Mouse (Mus musculus) embryo, embryonic 9.5 days (tissue): ENCODE data around the gene Cd55.
"Not testable (repeated sequence)": the region's sequence is repeated elsewhere in the genome, so short reads cannot be mapped to it uniquely, and the experiment has no call there.

ENCODE experiments used
- DNase-seq: peaks from one replicate; pipeline ENCODE4 v3.0.0-alpha.2; 2017; ENCODE audit errors: extremely low spot score

Cd55 gene

GRCm38 (mm10) chr1:130427175-130427853 is 35.2 kb downstream of the Cd55 start:
- DNase-seq: not testable (repeated sequence)

- no peak for DNase-seq
These were observed 39.9 kb downstream of the Cd55 start, which contains the start of gene Cd55b for GRCm38 (mm10) chr1:130422664-130423111. Gene Cd55b, minus strand, starts transcription at chr1:130423009.

GRCm38 (mm10) chr1:130422033-130422432 is 40.5 kb downstream of the Cd55 start:
- DNase-seq: not testable (repeated sequence)

- not testable (repeated sequence) for DNase-seq
These were observed 65.4 kb downstream of the Cd55 start for GRCm38 (mm10) chr1:130397109-130397508.
